Mouse (Mus musculus) MEL (cell line): ENCODE measurements at regions not wholly inside any gene's neighbourhood (a gene's known extent, or its start where the extent isn't known, plus 50 kb on each side); places are given as distances from the start of the nearest gene placed in this dataset.

Source experiments
- CTCF ChIP-seq, 3 experiments: IDR thresholded peaks in 2 of 3; conservative IDR thresholded peaks in 1 of 3; 2 replicates each; pipeline ENCODE4 v1.5.1; 2011 to 2012; ENCODE audit warnings: low read length in 3 of 3, low read depth in 2 of 3, mild to moderate bottlenecking in 2 of 3, improper control_type of control experiment in 1 of 3, inconsistent platforms in 1 of 3, mixed read lengths in 1 of 3, moderate library complexity in 1 of 3; ENCODE audit not compliant: control insufficient read depth in 1 of 3, insufficient read depth in 1 of 3, poor library complexity in 1 of 3, severe bottlenecking in 1 of 3
- GATA1 ChIP-seq: IDR thresholded peaks from 2 replicates; pipeline ENCODE4 v1.6.1; 2011; ENCODE audit warnings: low read depth, low read length, improper control_type of control experiment
- HCFC1 ChIP-seq: IDR thresholded peaks from 2 replicates; pipeline ENCODE4 v1.6.1; 2012; ENCODE audit warnings: low read depth, mild to moderate bottlenecking, inconsistent platforms, low read length, improper control_type of control experiment, moderate library complexity
- NELFE ChIP-seq: IDR thresholded peaks from 2 replicates; pipeline ENCODE4 v1.6.1; 2011; ENCODE audit warnings: low read depth, low read length, improper control_type of control experiment
- POLR2A ChIP-seq, 2 experiments: IDR thresholded peaks; 2 replicates each; pipeline ENCODE4 v1.6.1; 2011 to 2012; ENCODE audit warnings: low read length in 2 of 2, mild to moderate bottlenecking in 2 of 2, control low read depth in 1 of 2, improper control_type of control experiment in 1 of 2, low read depth in 1 of 2, moderate library complexity in 1 of 2; ENCODE audit not compliant: control insufficient read depth in 1 of 2, insufficient read depth in 1 of 2, poor library complexity in 1 of 2
- POLR2AphosphoS2 ChIP-seq: IDR thresholded peaks from 2 replicates; pipeline ENCODE4 v1.6.1; 2011; ENCODE audit warnings: low read length, improper control_type of control experiment
- SIN3A ChIP-seq: IDR thresholded peaks from 2 replicates; pipeline ENCODE4 v1.6.1; 2012; ENCODE audit warnings: low read length, improper control_type of control experiment, inconsistent platforms
- TAL1 ChIP-seq: IDR thresholded peaks from 2 replicates; pipeline ENCODE4 v1.6.1; 2012; ENCODE audit warnings: mild to moderate bottlenecking, inconsistent platforms, low read length, moderate library complexity, mixed read lengths
- ZMIZ1 ChIP-seq: IDR thresholded peaks from 2 replicates; pipeline ENCODE4 v1.6.1; 2012; ENCODE audit warnings: low read depth, mild to moderate bottlenecking, inconsistent platforms, low read length, improper control_type of control experiment, moderate library complexity
- ZNF384 ChIP-seq: IDR thresholded peaks from 2 replicates; pipeline ENCODE4 v1.6.1; 2012; ENCODE audit warnings: low read depth, mild to moderate bottlenecking, inconsistent platforms, low read length, improper control_type of control experiment

DNA sequence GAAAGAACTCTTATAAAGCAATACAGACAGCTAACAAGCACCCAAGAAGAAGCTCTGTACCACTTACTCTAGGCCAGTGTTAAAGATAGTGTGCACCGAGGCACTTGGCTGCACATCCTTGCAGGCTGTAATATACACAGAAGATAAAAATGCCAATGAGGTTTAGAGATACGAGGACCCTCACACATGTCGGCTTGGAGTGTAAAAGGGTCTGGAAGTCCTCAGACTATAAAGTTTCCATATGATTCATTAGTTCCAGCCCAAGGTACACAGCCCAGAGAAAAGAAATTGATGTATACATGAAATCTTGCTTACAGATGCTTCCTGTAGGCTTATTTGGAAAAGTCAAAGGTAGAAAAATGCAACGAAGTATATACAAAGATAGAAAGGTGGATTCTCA, 800.3 kb upstream of the Lrrc6 start:
- TF ChIP-seq CTCF (IDR thresholded peaks at IDR 0.05 in 2 of 3, conservative IDR thresholded peaks at IDR 0.05 in 1 of 3; ENCODE audit: control insufficient read depth in 1 of 3, insufficient read depth in 1 of 3, low read depth in 2 of 3, low read length in 3 of 3, poor library complexity in 1 of 3, severe bottlenecking in 1 of 3), result no peak
- no peak for TF ChIP-seq POLR2A (IDR thresholded peaks at IDR 0.05; ENCODE audit: control insufficient read depth in 1 of 2, insufficient read depth in 1 of 2, low read depth in 1 of 2, low read length in 2 of 2, poor library complexity in 1 of 2)
- TF ChIP-seq TAL1, result no peak
- TF ChIP-seq ZMIZ1, result no peak
- TF ChIP-seq ZNF384, result no peak
- TF ChIP-seq POLR2AphosphoS2, result no peak
- no peak for TF ChIP-seq NELFE
- TF ChIP-seq SIN3A, result no peak
- TF ChIP-seq GATA1, result no peak
- TF ChIP-seq HCFC1, result no peak
